Mouse (Mus musculus) cerebral cortex, adult 2 months (tissue): ENCODE results near the gene Gfod2.

Source experiments
- WGBS: fragments of 180-500 bp; shearing (Covaris S2); methylation state at CpG from one replicate; pipeline ENCODE4 v1.1.7; 2018; 5-methylcytosine and 5-hydroxymethylcytosine counted together

Gfod2 gene

DNA sequence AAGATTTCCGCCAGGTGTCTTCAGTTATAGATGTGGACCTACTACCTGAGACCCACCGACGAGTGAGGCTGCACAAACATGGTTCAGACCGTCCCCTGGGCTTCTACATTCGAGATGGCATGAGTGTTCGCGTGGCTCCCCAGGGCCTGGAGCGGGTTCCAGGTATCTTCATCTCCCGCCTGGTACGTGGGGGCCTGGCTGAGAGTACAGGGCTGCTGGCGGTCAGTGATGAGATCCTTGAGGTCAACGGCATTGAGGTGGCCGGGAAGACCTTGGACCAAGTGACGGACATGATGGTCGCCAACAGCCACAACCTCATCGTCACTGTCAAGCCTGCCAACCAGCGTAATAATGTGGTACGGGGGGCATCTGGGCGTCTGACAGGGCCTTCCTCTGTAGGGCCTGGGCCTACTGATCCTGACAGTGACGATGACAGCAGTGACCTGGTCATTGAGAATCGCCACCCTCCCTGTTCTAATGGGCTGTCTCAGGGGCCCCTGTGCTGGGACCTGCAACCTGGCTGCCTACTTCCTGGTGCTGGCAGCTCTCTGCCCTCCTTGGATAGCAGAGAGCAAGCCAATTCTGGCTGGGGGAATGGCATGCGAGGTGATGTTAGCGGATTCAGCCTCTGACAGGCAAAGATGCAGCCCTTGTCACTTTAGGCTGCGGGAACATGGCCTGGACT, 55.6 kb downstream of the Gfod2 start:
- 93% methylated on average over 24 of the region's 24 CpGs for WGBS

DNA sequence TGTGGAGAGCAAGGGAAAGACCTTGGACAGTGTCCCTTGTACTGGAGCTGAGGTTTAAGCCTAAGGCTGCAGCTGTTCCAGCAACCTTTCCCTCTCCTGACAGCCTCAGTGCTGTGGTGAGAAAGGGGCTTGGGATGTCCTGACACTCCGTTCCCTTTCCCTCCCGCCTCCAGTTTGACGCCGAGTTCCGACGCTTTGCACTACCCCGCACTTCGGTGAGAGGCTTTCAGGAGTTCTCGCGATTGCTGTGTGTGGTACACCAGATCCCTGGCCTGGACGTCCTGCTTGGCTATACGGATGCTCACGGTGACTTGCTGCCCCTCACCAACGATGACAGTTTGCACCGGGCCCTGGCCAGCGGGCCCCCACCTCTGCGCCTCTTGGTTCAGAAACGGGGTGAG, 56.5 kb downstream of the Gfod2 start:
- 29% methylated on average over 18 of the region's 18 CpGs for WGBS

DNA sequence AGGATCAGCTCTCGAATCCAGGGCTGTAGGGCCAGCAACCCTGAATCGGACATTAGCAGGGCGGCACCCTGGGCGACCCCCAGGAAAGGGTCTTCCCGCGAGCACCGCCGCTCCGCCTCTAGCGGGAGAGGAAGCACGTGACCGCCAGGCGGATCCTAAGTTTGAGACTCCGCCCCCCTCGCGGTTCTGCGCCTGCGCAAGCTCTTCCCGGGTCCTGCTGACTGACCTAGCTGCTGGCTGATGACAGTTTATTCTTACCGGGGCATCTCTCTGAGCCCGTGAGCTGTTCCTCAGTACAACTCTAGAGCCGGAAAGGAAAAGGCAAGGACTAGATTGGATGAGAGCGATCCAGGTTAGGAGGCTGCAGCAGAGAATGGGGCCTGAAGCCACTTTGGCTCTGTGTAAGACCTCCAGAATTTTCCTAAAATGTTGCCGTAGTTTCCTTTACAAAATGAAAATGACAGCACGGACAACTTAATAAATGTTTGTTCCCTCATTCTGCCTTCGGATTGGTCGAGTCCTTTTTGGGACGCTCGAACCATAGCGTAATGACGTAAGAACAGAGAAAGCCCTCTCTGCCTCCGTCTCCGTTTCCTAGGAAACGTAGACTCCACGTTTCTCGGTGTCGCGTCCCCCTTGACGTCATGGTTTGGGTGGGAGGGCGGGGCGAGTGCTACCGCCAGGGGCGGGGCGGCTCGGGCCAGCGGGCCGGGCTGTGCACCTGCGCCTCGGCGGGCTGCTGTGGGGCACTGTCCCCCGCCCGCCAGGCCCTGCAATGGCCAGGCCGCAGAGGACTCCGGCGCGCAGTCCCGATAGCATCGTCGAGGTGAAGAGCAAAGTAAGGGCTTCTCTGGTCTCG, 57.3 kb downstream of the Gfod2 start, which contains the start of the genes Acd and Pard6a:
Gene Acd (minus strand): TSS at position 137 of the 859 bp plus-strand sequence.
Gene Pard6a (plus strand): TSS at position 183 of the 859 bp plus-strand sequence.
- under 1% methylated on average over 60 of the region's 60 CpGs for WGBS

DNA sequence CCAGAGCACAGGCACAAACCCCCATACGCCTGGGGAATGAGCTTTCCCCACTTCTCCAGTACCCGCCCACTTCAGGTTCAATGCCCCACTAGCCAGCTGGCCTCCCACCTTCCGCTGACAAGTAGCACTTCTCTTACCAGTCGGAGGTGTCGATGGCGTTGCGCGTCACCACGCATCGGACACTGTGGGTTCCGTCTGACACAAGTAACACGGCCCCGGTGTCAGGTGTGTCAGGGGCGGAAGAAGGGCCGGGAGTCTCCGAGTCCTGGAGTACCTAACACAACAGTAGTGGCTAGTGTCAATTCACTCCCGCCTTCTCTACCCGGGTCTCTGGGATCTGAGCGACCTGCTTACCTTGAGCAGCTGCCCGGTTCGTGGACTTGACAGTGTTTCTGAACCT, 57.9 kb downstream of the Gfod2 start:
- under 1% methylated on average over 21 of the region's 21 CpGs for WGBS

DNA sequence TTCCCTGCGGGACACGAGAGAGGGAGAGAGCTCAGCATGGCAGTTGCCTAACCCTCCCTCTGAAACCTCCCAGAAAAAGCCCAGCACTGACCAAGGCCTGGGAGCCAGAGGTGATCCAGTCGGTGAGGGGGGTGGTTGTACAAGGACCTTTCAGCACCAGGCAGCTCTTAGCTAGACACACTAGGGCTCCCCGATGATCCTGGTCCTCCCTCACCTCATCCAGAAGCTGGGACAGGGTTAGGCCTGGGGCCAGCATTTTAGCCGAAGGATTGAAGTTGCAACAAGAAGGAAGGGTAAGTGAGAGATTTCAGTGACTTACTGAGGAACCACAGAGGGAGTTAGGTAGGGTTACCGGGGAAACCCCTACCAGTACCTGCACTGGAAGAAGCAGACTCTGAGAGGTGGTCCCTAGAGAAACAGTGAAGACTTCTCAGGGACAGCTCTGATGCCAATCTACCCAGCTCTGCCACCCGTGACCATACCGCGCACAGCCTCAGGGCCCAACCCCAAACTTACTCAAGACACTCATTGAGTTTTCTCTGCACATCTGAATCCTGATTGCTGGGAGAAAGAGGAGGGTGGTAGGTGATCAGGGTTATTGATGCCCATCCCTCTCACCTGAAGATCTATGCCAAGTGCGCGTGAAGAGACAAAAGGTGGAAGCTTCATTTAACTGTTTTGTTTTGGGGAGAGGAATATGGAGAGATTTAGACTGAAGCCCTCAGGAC, 58.8 kb downstream of the Gfod2 start:
- WGBS: 81% methylated on average over 11 of the region's 11 CpGs

DNA sequence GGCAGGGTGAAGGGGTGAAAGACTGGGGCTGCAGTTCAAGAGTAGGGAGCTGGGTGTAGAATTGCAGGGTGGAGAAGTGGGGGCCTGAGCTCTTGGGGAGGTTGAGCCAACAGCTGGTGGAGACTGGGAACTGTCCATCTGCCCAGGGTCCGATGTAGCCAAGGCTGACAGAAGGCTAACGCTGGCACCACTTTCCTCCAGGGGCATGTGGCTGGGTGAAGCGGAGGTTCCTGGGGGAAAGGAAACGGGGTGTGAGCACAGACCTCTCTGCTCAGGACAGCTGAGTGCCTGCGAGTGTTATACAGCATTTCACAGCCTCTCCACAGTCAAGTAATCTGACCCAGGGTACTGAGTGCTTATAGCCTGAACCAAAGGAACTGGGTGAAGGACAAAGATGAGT, 59.7 kb downstream of the Gfod2 start:
- WGBS: 72% methylated on average over 5 of the region's 5 CpGs

DNA sequence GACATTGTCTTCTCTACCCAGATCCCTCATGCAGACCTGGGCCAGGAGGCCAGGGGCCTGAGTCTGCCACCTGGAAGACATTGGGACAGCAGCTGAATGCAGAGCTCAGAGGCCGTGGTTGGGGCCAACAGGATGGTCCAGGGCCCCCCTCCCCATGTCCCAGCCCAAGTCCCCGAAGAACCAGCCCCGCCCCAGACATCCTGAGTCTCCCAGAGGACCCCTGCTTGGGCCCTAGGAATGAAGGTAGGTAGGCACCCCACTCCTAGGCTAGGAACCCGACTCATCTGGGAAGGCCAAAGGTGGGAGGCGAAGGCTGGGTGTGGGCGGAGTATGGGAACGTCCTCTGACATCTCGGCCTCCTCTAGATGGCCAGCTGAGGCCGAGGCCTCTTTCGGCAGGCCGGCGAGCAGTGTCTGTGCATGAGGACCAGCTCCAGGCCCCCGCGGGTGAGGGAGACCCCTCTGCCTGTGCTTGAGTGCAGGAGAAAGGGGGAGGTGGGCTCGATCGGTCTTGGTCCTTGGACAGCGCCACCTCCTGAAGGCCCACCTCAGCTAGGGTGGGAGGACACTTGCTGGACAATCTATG, 61.2 kb downstream of the Gfod2 start:
- WGBS: 87% methylated on average over 17 of the region's 17 CpGs

DNA sequence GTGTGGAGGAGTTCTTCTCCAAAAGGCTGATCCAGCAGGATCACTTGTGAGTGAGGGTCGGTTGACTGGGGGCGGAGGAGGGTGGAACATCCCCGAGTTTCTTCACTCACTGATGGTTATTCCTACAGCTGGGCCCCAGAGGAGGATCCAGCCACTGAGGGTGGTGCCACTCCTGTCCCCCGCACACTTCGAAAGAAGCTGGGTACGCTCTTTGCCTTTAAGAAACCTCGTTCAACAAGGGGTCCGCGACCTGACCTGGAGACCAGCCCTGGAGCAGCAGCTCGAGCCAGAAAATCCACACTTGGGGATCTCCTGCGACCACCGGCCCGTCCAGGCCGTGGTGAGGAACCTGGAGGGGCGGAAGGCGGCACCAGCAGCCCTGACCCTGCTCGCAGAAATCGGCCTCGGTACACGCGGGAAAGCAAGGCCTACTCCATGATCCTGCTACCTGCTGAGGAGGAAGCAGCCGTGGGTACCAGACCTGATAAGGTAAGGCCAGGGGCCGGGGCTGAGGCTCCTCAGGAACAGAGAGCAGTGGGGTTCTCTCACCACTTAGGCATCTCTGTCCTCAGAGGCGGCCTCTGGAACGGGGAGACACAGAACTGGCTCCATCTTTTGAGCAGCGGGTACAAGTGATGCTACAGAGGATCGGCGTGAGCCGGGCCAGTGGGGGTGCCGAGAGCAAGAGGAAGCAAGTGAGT, 63.2 kb downstream of the Gfod2 start:
- 81% methylated on average over 30 of the region's 30 CpGs for WGBS

DNA sequence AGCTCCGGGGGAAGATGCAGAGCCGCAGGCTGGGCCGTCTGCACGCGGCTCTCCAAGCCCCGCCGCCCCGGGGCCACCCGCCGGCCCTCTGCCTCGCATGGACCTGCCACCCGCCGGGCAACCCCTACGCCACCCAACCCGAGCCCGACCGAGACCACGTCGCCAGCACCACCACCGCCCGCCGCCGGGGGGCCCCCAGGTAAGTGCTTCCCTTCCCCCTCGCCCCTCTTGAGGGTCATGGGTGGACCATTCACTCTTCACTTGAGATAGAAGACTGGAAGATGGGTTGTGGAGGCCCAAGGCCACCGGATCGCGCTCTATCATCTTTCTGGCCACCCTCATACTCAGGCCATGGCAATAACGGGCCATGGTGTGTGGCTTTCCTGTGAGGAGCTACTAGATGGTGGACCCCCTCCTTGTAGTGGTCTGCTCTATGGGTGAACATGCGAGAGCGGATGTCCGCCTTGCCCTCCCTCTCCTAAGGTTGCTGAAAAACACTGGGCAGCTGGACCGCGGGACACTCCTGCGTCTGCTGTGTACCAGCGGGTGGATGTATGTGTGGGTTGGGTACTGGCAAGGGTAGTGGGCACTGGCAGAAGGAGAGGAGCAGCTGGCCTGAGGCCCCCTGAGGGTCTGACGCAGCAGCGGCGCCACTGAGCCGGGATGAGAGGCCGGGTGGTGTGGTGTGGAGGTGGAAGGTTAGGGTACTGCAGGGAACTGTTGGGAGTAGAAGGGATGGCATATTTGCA, 64.2 kb downstream of the Gfod2 start:
- 9% methylated on average over 40 of the region's 40 CpGs for WGBS

DNA sequence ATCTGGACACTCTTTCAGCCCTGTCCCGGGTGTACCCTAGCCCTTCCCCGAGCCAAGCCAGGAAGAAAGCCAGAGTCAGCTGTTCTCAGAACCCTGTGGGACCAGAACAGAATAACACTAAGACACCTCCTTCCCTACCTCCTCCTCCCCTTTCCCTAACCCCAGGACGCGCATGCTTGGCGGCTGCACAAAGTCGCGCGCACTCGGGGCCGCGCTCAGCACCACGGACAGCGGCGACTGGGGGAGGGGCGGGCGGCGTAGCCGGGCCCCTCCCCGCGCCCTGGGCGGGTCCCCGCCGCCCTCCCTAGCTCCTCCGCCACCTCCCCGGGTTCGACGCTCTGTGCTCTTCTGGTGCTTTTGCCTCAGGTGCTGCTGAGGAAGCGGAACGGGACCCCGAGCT, 64.8 kb downstream of the Gfod2 start:
- 6% methylated on average over 30 of the region's 30 CpGs for WGBS

DNA sequence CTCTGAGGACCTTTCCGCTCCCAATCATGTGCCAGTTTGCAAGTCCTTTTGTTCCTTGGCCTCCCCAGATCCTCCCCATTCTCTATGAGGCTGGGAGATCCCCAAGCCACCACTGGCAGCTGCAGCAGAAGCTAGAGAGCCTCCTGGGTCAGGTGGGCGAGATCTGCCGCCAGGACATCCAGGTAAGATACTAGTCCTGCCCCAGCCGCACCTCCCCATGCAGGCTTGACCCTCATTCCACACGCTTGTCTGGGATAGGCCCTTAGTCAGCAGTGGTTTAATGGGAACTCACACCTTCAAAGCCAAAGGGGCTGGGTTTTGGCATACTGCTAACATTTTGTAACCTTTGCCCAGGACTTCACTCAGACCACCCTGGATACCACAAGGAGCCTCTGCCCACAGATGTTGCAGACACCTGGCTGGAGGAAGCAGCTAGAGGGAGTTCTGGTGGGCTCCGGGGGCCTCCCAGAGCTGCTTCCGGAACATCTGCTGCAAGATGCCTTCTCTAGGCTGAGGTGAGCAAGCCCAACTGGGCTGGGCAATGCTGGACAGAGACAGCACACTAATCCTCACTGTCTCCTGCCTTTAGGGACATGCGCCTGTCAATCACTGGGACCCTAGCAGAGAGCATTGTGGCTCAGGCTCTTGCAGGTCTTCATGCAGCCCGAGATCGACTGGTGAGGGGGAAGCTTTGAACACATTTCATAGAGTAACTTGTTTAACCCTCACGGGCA, 65.8 kb downstream of the Gfod2 start:
- WGBS: 96% methylated on average over 11 of the region's 11 CpGs

DNA sequence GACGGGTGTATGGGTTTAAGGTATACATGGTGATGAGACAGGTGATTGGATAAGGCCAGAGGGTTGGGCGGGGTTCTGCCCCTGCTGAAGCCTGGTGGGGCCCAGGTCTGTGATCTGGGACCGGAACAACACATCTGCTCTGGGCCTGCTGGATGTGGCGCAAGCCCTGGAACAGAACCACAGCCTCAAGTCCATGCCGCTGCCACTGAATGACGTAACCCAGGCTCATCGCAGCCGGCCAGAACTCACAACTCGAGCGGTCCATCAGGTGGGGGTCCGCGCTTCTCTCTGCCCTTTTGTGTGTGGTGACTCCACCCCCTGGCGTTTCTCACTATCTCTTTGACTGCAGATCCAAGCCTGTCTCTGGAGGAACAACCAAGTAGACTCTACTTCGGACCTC, 67.5 kb downstream of the Gfod2 start:
- 88% methylated on average over 14 of the region's 14 CpGs for WGBS

DNA sequence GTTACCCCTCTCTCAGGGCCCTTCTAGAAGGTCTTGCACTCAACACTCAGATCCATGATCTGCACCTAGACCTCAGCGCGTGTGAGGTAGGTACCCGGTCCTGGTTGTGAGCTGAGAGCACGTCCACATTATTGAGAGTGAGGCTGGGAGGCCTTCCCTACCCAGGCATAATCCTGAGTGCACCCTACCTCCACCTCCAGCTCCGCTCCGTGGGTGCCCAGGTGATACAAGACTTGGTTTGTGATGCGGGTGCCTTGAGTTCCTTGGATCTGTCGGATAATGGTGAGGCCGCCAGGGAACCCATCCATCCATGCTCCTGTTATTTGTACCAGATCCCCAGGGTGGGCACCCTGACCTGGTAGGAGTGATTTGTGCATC, 68.5 kb downstream of the Gfod2 start:
- 95% methylated on average over 9 of the region's 9 CpGs for WGBS

DNA sequence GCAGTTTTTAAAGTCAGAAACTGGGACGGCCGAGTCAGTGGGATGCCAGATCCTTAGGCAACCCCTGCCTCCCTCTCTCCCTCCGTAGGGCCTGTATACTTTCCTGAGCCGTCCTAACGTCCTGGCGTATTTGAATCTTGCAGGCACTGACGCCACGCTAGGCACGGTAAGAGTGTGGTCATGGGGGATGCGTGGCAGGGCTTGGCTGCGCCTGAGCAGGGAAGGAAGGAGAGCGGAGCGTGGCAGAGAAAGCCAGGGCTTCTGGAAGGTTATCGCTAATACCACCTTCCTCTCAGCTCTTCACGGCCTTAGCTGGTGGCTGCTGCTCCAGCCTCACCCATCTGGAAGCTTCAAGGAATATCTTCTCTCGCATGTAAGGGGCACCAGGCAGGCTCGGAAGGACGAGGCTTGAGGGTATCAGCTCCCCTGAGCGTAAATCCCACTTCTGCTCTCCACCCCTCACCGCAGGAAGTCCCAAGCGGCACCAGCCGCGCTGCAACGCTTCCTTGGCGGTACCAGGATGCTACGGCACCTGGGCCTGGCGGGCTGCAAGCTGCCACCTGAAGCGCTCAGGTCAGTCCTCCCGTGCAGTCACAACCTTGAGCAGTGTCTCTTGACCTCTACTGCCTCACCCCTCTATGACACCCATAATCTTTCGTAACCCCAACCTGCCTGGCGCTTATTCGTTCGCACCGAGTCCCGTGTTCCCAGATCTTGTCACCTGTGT, 69.0 kb downstream of the Gfod2 start:
- 77% methylated on average over 35 of the region's 35 CpGs for WGBS

DNA sequence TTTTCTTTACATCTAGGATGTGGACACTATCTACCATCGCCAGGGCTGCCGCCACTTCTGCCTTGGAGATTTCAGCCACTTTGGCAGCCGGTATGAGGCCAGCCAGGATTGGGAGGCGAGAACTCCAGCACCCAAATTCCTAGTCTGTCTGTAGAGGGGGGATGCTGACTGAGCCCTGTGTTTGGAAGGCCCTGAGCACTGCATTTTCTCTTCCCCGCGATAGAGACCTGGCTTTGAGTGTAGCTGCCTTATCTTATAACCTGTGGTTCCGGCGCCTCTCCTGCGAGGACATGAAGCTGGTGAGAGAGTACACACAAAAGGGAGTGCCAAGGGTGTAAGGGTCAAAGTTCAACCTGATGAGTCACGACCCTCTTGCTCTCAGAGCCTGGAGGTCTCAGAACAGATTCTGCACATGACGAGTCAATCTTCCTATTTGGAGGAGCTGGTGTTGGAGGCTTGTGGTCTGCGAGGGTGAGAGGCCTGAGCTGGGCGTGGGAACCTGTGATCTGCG, 70.2 kb downstream of the Gfod2 start:
- 80% methylated on average over 14 of the region's 14 CpGs for WGBS

DNA sequence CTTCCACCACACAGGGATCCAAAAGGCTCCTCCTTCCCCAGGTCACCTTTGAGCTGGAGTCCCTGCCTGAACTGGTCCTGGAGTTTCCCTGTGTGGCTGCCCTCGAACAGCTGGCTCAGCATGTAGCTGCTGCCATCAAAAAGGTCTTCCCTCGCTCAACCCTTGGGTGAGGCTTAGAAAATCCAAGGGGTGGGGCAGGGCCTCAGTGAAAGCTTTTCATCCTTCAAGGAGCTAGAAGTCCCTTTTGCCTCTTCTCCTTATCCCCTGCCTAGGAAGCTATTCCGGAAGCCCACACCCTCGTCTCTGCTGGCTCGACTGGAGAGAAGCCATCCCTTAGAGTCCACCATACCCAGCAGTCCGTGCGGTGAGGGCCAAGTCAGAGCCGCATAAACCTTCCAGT, 71.0 kb downstream of the Gfod2 start:
- 77% methylated on average over 8 of the region's 8 CpGs for WGBS

DNA sequence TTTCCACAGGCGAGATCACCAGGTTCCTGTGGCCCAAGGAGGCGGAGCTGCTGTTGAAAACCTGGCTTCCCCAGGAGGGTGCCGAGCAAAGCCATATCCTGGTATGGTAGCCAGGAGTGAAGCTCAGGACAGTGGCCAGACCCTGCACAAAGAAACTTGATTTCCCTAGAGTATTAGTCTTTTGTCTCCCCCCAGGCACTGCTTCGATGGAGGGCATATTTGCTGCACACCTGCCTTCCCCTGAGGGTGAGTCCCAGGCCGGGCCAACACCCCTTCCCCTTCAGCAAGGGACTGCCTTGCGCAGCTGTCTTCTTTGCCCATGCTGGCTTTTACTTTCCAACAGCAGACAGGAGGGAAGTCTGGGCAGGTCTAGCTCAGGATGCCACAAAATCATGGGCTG, 71.9 kb downstream of the Gfod2 start:
- WGBS: 67% methylated on average over 6 of the region's 6 CpGs

DNA sequence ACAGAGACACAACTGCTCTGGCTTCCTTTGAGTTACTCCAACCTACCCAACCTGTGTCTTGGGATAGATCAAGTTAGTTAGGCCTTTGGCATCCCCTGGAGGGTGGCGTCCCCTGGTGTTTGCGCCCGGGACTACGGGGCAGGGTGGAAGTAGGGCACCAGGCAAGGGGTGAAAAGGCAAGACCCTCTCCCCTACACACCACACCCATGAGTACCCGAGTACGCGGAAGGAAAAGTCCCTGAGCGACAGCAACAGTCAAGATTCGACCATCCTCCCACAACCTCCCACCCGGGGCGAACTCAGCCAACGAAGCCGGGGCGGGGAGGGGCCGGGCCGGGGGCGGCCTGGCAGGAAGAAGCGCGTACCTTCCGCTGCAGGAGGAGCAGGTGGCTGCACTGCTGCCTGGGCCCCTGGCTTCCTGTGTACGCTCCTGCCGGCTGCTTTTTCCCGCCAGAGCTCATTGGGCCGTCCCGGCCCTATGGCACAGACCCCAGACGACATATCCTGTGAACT, 72.6 kb downstream of the Gfod2 start, which contains the start of gene Carmil2:
Gene Carmil2 (plus strand): TSS at position 479 of the 513 bp plus-strand sequence.
- WGBS: 8% methylated on average over 26 of the region's 26 CpGs

DNA sequence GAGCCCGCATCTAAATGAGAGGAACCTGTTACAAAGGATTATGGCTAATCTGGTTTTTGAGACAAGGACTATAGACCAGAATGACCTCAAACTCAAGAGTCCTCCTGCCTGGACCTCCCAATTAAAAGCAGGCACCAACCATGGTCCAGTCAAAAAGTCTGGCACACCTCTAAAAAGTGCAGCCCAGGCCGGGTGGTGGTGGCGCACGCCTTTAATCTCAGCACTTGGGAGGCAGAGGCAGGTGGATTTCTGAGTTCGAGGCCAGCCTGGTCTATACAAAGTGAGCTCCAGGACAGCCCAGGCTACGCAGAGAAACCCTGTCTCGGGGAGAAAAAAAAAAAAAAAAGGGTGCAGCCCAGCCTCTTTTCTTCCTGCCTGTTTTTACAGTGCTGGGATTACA, 73.1 kb downstream of the Gfod2 start:
- 77% methylated on average over 7 of the region's 7 CpGs for WGBS
